Mouse (Mus musculus): Measurements from ENCODE around the gene Uhrf1bp1. TPM values are rescaled to one million over a fixed set of nuclear protein-coding genes. Genes with fewer than 3 reads are reported as not detected.
A peak's percentile ranks its signal among the peaks of the same experiment; 100 is the strongest.
"Not testable (repeated sequence)": the region's sequence is repeated elsewhere in the genome, so short reads cannot be mapped to it uniquely, and the experiment has no call there.

Uhrf1bp1 gene
- polyA plus RNA-seq, 1 experiment, result 2.2 TPM

DNA sequence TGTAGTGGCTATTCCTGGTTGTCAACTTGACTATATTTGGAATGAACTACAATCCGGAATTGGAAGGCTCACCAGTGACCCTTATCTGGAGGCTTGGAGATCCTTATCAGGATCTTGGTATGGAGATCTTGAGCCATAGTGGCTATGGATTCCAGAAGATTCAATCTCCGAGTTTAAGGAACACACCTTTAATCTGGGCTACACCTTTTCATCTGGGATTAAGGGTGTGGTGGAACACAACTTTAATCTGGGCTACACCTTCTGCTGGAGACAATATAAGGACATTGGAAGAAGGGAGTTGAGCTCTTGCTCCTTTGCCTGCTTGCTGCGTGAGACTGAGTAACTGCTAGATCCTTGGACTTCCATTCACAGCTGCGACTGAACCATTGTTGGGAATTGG is 18.4 kb upstream of the Uhrf1bp1 start, which contains the start of gene Snrpc:
Snrpc (plus strand) TSS at position 301 of the 400 bp plus-strand sequence.
- WGBS, result 80% methylated on average over 4 of the region's 4 CpGs
- DNase-seq (ENCODE audit: low read depth, low spot score), result not testable (repeated sequence)

DNA sequence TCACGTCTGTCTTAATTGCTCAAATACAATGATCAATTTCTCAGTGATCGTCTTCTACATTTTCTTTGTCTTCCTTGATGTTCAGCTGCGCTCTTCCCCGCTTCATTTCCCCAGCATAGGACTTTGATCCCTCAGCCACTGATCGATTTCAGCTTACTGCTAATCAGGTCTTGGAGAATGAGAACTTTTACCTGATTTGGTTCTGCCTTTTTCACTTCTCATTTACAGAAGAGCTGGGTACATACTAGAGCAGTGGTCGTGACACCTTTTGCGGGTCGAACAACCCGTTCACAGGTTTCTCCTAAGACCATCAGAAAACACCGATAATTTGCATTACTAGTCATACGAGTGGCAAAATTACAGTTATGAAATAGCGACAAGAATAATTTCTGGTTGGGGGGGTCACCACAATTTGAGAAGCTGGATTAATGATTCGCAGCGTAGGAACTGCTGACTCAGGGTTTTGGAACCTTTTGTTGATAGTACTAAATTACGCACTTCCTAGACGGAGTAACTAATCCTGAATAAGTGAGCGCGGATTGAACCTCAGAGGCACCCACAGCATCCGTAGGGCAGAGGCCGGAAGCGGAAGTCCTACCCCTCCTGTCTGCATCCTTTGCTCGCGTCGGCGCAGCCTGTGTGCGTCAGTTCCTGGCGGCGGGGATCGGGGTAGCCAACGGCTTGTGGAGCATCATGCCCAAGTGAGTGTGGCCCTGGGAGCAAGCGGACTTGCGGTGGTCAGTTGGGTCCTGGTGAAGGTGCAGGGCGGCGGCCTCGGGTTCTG is 16.6 kb upstream of the Uhrf1bp1 start:
- peak; percentile 92 for DNase-seq (ENCODE audit: low read depth, low spot score)
- 1% methylated on average over 35 of the region's 35 CpGs for WGBS

DNA sequence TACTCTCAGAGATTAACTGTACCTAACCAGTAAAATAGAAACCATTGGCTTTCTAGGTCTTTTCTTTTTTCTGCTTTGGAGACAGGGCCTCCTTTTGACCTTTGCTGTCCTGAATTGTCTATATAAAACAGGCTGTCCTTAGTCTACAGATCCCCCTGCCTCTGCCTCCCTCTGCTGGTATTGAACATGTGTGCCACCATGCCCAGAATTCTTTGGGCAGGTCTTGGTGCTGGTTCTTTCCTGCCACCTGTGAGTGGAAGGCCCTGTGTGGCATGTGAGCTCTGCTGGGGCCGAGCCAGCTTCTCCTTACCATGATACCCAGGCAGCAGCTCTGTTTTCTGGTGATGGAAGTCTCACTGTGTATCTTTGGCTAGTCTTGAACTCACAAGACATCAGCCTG is 7.9 kb upstream of the Uhrf1bp1 start:
- no peak for DNase-seq (ENCODE audit: low read depth, low spot score)
- 95% methylated on average over 1 of the region's 1 CpGs for WGBS

DNA sequence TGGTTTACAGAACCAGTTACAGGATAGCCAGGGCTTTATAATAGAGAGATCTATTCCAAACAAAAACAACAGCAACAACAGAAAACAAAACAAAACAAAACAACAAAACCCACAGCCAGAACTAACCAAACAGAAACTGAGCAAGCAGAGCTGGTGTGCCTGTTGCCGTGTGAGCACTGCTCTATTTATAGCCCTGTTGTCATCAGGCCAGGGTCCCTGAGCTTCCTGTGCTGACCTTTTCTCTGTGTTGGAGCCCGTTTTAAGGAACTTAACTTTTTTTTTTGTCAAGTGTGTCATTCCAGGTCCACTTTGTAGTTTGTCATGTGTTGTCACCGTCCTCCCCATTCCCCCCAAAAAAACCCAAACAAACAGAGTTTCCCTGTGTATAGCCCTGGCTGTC is 5.2 kb upstream of the Uhrf1bp1 start:
- no peak for DNase-seq (ENCODE audit: low read depth, low spot score)
- 59% methylated on average over 3 of the region's 3 CpGs for WGBS

DNA sequence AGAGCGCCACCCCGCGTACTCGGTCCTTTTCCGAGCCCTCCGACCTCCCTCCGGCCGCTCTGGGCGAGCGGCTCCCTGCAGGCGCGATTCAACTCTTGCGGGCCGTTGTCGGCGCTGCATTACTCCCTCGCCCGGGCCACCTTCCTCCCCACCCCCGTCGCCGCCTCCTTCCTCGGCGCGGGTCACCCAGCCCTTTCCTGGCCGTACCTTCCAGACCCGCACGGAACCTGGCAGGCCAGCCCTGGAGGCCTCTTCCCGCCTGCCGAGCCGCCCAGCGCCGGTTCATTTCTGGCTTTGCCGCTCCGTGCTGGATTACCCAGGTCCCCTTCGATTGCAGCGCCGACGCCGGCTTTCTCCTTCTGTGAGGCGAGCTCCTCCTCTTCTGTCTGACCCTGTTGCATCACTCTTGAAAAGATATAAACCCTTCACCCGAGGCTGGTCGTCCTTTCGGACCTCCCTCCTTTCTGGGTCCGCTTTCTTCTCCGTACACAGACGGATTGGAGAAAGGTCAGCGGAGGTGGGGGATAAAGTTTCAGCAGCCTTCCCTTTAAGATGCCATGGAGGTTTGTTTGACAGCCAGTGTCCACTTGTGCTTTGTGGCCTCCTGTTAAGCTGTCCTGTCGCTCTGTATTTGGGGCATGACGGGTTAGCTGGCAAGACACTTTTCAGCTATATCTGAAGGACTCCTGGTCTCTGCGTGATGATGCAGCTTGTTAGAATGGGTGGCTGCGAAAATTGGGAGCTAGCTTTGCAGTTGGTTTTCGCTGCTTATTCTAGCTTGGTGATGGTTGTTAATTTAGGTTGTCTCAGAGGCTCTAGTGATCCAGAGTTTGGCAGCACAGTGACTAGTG is 782 bp downstream of the Uhrf1bp1 start:
- 2% methylated on average over 52 of the region's 52 CpGs for WGBS
- DNase-seq (ENCODE audit: low read depth, low spot score), result peak; percentile 11

DNA sequence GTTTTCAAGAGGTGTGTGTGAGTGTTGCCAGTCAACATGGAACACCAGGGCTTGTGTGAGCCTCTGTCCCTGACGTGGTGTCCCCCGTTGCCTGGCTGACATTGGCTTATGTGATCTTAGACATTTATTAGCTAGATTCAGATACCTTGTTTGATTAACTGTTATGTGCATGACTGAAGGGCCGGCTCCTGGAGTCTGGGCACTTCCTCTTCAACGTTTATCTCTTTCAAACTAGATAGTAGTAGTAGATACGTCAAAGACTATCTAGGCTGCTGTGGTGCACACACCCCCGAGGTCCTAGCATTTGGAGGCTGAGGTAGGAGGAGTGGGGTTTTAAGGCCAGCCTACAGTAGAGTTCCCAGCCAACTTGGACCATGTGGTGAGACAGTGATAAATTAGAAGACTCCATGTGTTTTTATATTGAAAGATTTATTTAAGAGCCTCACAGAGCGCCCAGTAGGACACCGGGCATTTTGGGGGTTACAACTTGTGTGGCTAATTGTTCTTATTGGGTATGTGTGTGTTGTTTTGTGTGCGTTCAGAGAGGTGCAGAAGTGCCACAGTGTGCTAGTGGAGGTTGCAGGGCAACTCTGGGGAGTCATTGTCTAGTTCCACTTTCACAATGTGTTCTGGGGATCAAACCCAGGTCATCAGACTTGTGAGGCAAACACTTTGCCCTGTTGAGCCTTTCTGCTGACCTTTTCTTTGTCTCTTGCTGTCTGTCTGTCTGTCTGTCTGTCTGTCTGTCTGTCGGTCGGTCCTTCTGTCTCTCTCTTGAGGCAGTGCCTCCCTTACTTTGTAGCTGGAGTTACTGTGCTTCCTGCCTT is 1.6 kb downstream of the Uhrf1bp1 start:
- WGBS, result 38% methylated on average over 11 of the region's 11 CpGs

DNA sequence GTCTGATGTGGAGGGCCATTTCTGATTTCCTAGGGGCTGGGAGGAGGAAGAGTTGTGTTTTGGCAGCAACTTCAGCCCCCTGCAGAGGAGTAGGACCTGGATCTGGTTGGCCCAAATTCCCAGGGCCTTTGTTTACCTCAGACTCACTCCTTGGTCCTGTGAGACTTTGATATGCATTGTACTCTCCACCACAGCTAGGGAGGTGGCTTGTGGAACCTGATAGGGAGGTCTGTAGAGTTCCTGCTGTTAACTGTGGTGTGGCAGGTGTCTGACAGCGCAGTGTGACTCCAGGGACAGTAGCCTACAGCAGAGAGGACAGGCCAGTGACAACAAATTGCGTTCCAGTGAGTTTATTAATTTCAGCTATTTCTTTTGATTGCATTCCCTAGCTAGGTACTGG is 2.9 kb downstream of the Uhrf1bp1 start:
- DNase-seq (ENCODE audit: low read depth, low spot score), result no peak
- WGBS, result 77% methylated on average over 2 of the region's 2 CpGs

More for the DNA sequence above, 1.6 kb downstream of the Uhrf1bp1 start:
- no peak for DNase-seq (ENCODE audit: low read depth, low spot score)

DNA sequence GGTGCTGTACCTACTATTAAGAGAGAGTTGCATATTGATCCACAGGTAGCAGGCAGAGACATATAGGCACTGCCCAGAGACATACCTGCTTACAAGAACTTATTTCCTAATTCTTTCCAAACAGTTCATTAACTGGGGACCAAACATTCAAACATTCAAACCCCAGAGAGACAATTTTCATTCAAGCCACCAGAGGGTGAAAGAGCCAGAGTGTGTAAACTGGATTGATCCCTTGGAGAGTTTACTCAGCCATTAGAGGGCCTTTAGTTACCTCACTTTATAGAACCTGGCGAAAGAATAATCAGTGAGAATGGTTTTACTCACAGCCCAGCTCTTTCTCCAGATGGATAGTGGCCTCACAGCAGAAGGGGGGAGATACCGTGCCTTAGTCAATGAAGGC is 9.2 kb downstream of the Uhrf1bp1 start:
- no peak for DNase-seq (ENCODE audit: low read depth, low spot score)
- 66% methylated on average over 2 of the region's 2 CpGs for WGBS

DNA sequence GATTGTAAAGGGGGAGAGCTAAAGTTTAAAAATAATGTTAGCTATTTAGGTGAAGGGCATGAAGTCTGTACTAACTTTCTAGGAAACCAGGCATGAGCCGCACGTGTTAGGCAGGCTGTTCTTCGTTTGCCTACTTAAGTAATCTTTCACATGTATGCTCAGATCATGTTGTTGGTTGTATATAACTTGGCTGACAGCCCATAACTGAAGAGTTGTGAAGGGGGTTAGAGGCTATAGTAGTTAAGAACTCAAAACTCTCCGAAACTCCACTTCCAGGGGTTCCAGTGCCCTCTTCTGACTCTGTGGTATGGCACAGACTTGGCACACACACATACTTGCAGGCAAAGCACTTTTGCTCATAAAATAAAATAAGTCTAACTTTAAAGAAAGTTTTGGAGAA is 10.5 kb downstream of the Uhrf1bp1 start:
- WGBS, result 63% methylated on average over 4 of the region's 4 CpGs

DNA sequence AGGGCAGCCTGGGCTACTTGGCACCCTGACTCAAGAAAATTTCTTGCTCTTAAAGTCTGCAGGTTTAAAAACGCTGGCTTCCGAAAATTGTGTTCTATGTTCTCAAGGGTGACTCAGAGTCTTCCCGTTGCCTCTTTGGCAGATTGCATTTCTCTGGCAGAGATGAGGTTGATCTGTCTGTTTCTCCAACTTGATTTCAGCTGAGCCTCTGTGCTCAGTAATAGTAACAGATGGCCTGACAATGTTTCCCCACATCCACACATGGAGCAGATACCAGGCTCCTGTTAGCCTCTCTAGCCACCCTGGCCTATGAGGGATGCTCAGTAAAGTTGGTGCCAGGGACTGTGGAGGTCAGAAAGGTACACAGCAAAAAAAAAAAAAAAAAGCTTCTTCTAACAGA is 15.6 kb downstream of the Uhrf1bp1 start:
- WGBS, result 82% methylated on average over 3 of the region's 3 CpGs
- no peak for DNase-seq (ENCODE audit: low read depth, low spot score)

More for the DNA sequence above, 10.5 kb downstream of the Uhrf1bp1 start:
- DNase-seq (ENCODE audit: low read depth, low spot score), result no peak

DNA sequence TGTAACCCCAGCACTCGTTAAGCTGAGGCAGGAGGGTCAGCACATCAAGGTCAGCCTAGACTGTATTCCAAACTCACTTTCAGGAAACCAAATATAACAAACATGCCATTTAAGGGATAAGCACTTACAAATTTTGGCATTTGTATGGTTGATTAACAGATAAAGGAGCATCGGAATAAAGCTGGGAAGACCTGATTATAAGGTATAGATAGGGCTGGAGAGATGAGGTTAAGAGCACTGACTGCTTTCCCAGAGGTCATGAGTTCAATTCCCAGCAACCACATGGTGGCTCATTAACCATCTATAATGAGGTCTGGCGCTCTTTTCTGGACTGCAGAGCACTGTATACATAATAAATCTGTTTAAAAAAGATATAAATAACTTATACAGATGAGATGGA is 17.3 kb downstream of the Uhrf1bp1 start:
- WGBS, result 61% methylated on average over 3 of the region's 3 CpGs
- DNase-seq (ENCODE audit: low read depth, low spot score), result no peak

DNA sequence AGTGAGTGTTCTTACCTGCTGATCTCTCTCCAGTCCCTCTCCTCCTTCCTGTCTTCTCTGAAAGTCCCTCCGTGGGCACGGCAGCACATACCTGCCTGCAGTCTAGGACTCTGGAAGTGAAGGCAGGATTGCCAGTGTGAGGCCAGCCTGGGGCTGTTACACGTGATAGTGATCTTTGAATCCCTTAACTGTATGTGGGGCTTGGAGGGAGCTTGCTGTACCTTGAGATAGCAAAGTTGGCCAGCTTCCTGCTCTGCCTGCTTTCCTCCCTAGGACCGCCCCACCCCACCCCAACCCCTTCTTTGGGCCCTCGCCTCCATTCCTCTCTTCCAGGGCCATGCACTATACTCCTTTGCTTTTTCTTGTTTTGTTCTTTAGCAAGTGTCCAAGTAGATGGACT is 18.3 kb downstream of the Uhrf1bp1 start:
- 36% methylated on average over 5 of the region's 5 CpGs for WGBS
- DNase-seq (ENCODE audit: low read depth, low spot score), result no peak

DNA sequence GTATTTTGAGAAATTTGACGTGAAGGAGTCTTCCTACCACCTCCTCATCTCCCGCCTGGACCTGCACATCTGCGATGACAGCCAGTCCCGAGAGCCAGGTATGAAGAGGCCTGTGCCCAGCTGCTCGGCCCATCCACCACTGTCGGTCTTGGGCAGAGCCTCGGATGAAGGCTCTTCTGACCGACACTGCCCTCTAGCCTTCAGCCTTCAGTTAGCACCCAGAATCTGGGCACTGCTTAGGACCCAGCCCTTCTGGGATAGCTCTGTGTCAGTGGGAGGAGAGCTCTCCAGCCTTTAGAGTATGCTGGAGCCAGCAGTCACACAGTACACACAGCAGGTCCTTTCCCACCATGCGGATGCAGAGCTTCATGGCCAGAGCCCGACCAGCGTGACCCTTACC is 25.3 kb downstream of the Uhrf1bp1 start:
- WGBS, result 64% methylated on average over 11 of the region's 11 CpGs
- no peak for DNase-seq (ENCODE audit: low read depth, low spot score)

DNA sequence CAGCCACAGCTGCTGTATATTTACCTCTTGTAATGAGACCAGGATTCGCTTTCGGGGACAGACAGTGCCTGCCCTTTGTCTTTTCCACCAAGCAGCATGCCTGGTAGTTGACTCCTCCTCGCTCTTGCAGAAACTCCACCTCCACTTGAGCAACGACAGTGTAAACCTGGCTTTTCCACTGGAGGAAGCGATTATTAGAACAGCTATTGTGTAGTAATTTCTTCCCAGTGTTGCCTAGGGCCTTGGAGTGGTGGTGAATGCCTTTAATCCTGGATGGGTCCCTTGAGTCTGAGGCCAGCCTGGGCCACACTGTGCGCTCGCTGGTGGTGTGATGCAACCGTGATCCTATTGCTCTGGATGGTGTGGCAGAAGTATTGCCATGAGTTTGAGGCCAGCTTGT is 26.9 kb downstream of the Uhrf1bp1 start:
- 86% methylated on average over 8 of the region's 8 CpGs for WGBS
- DNase-seq (ENCODE audit: low read depth, low spot score), result no peak

DNA sequence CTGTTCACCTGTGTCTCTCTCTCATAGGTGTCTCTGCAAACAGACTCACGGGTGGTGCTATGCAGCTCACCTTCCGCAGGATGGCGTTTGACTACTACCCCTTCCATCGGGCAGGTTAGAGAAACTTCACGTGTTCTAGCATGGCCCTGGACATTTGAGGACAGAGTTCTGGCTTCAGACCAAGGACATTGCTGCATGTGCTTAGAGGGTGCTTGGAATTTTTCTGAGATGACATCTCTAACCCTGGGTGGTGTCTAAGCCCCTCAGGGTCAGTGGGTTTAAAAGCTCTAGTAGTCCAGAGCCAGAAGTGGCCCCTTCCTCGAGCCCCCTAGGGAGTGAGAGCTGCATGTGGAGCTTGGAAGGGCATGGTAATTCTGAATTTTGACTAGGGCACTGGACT is 27.8 kb downstream of the Uhrf1bp1 start:
- 89% methylated on average over 6 of the region's 6 CpGs for WGBS
- DNase-seq (ENCODE audit: low read depth, low spot score), result no peak

DNA sequence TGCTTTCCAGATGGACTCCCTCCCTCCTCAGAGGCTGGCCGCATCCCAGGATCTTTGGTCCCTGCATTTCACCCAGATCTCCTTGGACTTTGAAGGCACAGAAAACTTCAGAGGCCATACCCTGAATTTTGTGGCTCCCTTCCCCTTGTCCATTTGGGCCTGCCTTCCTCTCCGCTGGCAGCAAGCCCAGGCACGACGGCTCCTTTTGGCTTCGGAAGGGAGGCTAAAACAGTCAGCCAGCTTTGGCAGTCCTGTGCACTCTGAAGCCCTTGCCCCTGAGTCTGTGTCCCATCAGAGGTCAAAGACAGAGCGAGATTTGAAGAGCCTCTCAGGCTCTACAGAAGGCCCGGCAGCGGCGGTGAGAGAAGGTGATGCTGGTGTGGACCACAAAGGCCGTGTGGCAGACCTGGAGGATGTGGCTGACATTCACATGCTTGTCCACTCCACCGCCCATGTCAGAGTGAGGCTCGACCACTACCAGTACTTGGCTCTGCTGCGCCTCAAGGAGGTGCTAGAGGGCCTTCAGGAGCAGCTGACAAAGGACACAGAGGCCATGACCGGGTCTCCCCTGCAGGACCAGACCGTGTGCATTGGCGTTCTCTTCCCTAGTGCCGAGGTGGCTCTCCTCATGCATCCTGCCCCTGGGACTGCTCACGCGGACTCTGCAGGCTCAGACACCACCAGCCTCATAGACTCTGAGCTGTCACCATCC is 30.4 kb downstream of the Uhrf1bp1 start:
- WGBS, result 80% methylated on average over 19 of the region's 19 CpGs
- DNase-seq (ENCODE audit: low read depth, low spot score), result no peak

DNA sequence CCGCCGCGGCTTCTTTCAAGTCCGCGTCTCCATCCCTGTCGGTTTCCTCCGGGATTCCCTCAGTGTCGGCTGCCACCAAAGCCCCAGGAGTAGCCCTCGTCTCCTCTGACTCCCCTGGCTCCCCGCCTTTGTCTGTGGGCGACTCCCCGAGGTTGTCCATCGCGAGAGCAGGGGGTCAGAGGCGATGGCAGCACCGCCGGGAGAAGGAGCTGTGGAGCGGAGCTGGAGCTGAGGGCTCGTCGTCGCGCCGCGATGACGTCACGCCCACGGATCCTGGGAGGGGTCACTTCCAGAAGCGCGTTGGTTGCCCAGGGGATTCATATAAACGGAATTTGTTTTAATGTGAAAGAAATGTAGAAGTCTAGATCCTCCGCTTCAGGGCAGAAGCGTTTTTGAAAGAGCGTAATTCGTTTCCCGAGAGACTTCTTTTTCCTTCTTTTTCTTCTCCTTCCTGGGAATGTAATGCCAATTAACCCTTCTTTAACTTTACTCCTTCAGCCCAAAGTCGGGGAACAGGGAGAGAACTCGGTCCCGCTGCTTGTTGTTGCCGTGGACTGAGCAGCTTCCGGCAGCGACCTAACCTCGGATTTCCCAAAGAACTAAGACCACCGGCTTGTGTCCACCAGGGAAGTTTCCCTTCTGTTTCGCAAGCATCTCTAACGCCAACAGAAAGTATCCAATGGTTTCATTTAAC is 51.4 kb downstream of the Uhrf1bp1 start:
- peak; percentile 64 for DNase-seq (ENCODE audit: low read depth, low spot score)
- under 1% methylated on average over 45 of the region's 45 CpGs for WGBS

DNA sequence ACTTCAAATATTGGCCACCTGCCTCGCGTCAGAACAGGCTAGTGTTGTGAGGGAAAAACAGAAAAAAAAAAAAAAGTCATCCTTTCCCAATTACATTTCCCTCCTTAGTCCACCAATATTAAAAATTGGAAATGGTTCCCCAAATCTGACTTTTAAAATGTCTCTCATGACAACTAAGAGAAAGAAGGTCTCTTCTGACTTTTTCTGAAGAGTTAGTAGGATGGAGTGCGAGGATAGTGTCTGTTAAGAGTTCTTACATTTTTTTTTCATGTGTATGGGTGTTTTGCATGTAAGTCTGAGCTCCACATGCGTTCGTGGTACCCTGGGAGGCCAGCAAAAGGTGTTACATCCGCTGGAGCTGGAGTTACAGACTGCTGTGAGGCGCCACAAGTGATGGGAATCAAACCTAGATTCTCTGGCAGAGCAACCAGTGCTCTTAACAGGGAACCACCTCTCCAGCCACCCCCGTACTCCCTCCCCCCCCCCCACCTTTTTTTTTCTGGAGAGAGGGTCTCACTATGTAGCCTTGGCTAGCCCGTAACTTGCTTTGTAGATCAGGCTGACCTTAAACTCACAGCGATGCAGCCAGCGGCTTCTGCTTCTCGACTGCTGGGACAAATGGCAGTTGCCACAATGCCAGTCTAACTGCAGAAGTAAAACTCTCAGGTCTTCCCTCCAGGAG is 52.1 kb downstream of the Uhrf1bp1 start:
- no peak for DNase-seq (ENCODE audit: low read depth, low spot score)
- under 1% methylated on average over 12 of the region's 12 CpGs for WGBS
